Mouse (Mus musculus) liver, postnatal 0 days (tissue): ENCODE results near the gene Tmf1. TPM values are rescaled to one million over a fixed set of nuclear protein-coding genes. Genes with fewer than 3 reads are reported as not detected.
A peak's percentile ranks its signal among the peaks of the same experiment; 100 is the strongest.

Experiments used
- ATAC-seq: fragments of 200-750 bp; cut with Nextera tagmentation; 2 replicates; pipeline ENCODE4 v1.8.0; 2017; ENCODE audit warnings: mild to moderate bottlenecking, moderate library complexity
- DNase-seq: peaks from one replicate; pipeline ENCODE4 v3.0.0-alpha.2; 2016
- H3K27ac ChIP-seq: fragments of 300-500 bp; sonication (generic); 2 replicates; pipeline ENCODE4 v1.5.1; 2014; ENCODE audit warnings: antibody characterized with exemption, moderate library complexity, mild to moderate bottlenecking, low read depth
- H3K27me3 ChIP-seq: fragments of 300-500 bp; sonication (generic); 2 replicates; pipeline ENCODE4 v1.6.1; 2014; ENCODE audit warnings: low read length, control low read depth, mixed read lengths; ENCODE audit not compliant: insufficient read depth
- H3K36me3 ChIP-seq: fragments of 300-500 bp; sonication (generic); replicated peaks from 2 replicates; pipeline ENCODE4 v1.6.1; 2014; ENCODE audit warnings: mild to moderate bottlenecking, control low read depth, low read length, moderate library complexity, mixed read lengths; ENCODE audit not compliant: insufficient read depth
- H3K4me1 ChIP-seq: fragments of 300-500 bp; sonication (generic); 2 replicates; pipeline ENCODE4 v1.6.1; 2014; ENCODE audit warnings: antibody characterized with exemption, mild to moderate bottlenecking, control low read depth; ENCODE audit not compliant: insufficient read depth
- H3K4me2 ChIP-seq: fragments of 300-500 bp; sonication (generic); 2 replicates; pipeline ENCODE4 v1.6.1; 2014; ENCODE audit warnings: low read depth, mild to moderate bottlenecking, low read length, moderate library complexity, mixed read lengths
- H3K4me3 ChIP-seq: fragments of 300-500 bp; sonication (generic); 2 replicates; pipeline ENCODE4 v1.5.1; 2014; ENCODE audit warnings: low read depth, low read length
- H3K9ac ChIP-seq: fragments of 300-500 bp; sonication (generic); replicated peaks from 2 replicates; pipeline ENCODE4 v1.6.1; 2014; ENCODE audit warnings: mild to moderate bottlenecking, moderate library complexity
- H3K9me3 ChIP-seq: fragments of 300-500 bp; sonication (generic); 2 replicates; pipeline ENCODE4 v1.6.1; 2016; ENCODE audit warnings: mild to moderate bottlenecking, control low read depth, low read length, mixed read lengths
- CTCF ChIP-seq: sonication (generic); IDR thresholded peaks from 2 replicates; pipeline ENCODE4 v1.5.1; 2016; ENCODE audit warnings: antibody characterized with exemption, low read depth
- EP300 ChIP-seq: IDR thresholded peaks from 2 replicates; pipeline ENCODE4 v1.6.1; 2016; ENCODE audit warnings: antibody characterized with exemption, low read depth, mild to moderate bottlenecking
- WGBS: fragments of 180-500 bp; shearing (Covaris S2); extraction: QIAGEN DNeasy Blood & Tissue Kit; methylation state at CpG from one replicate; pipeline ENCODE4 v1.1.7; 2014; ENCODE audit not compliant: insufficient replicate concordance; 5-methylcytosine and 5-hydroxymethylcytosine counted together
- polyA plus RNA-seq: library from polyadenylated mRNA; unstranded; fragments of >200 nt; fragmentation: Nextera tagmentation; extraction: Ambion mirVana; gene quantifications from 2 replicates; pipeline ENCODE4 v1.2.1, GENCODE M21; 2015

Gene Tmf1
- polyA plus RNA-seq, 1 experiment from 2014 or later: 20.3 TPM

GRCm38 (mm10) chr6:97104264-97104852, 74.6 kb downstream of the Tmf1 start:
- 60% methylated on average over 7 of the region's 7 CpGs for WGBS
- Histone ChIP-seq H3K9me3 (no peaks in the 10 kb centered on the region), H3K4me3 (no peak overlapping the region), H3K4me1 (no peaks in the 10 kb centered on the region), H3K36me3 (no peaks in the 10 kb centered on the region), H3K27ac (no peak overlapping the region), H3K4me2 (no peak overlapping the region), H3K27me3 (peaks cover 6% of the 10 kb centered on the region; the same call in 1 of the 2 replicates), H3K9ac (no peak overlapping the region)
- DNase-seq (peak; percentile 21), ATAC-seq (peak; percentile 56; the same call in 1 of the 2 replicates)
- TF ChIP-seq CTCF: peak; percentile 54
- TF ChIP-seq EP300: no peak

Other genes with a start within 250 kb of the Tmf1 start
- gene Fam19a4, start 118.7 kb downstream of the Tmf1 start, polyA plus RNA-seq: not detected in 2 replicates
- gene Eogt, start 29.9 kb downstream of the Tmf1 start, polyA plus RNA-seq: 1.0 and 1.8 TPM in 2 replicates
- gene Uba3, start 26.5 kb upstream of the Tmf1 start, polyA plus RNA-seq: 16.1 and 17.2 TPM in 2 replicates
- 25.5 and 27.1 TPM in 2 replicates for gene Arl6ip5, start 31.6 kb upstream of the Tmf1 start, polyA plus RNA-seq
- 0.11 and 0.77 TPM in 2 replicates for gene Lmod3, start 73.6 kb upstream of the Tmf1 start, polyA plus RNA-seq